Mouse (Mus musculus): ENCODE results near the gene Baz2b. TPM values are rescaled to one million over a fixed set of nuclear protein-coding genes. Genes with fewer than 3 reads are reported as not detected.
A peak's percentile ranks its signal among the peaks of the same experiment; 100 is the strongest.

Baz2b gene
- polyA plus RNA-seq, 1 experiment from 2014 or later = 38.1 TPM

DNA sequence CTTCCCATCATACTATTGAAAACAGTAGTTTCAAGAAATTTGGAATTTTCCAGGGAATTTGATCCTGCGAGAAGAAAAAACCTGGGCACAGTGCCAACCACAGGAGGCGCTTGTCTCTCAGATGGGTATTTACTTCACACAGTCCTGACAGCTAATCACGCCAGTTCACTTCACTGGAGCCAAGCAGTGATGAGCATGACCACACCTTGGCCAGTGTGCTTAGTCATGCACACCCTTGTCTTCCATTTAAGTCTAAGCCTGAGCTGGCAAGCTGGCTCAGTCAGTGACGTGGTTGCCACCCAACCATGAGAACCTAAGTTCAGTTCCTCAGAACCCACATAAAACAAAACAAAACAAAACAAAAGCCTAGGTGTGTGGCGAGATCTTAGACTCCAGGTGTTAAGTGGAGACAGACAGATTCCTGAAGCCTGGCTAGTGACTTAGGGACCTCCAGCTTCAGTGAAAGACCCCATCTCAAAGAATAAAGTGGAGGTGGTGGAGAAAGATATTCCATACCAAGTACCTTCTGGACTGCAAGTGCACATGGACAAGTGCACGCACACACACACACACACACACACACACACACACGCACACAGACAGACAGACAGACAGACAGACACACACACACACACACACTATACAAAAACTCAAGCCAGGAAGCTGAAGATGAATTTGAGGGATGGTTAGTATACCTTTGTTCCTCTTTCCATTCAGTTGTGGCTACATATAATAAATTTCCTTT lies 37.7 kb downstream of the Baz2b start:
- POLR2A ChIA-PET = interaction anchor here (0.8 to 1.0 kb wide), 2 partner anchors 46 to 54 kb away, joined by 3 to 4 read pairs; no protein-coding TSS in a partner anchor
- peak; percentile 47 for TF ChIP-seq CTCF (IDR thresholded peaks at IDR 0.05)
- in situ Hi-C loops (cut with MboI; ENCODE audit: low pct_unique_long_range_greater_than_20kb) = no loop called here
- H3K27me3 ChIP-seq = no peaks in the 10 kb centered on the region
- CTCF ChIA-PET = interaction anchor here (1.0 to 1.6 kb wide), 2 partner anchors 8 to 31 kb away, joined by 3 read pairs; no protein-coding TSS in a partner anchor
- ATAC-seq (peak; percentile 72), DNase-seq (ENCODE audit: low read depth, low spot score) (peak; percentile 80)

DNA sequence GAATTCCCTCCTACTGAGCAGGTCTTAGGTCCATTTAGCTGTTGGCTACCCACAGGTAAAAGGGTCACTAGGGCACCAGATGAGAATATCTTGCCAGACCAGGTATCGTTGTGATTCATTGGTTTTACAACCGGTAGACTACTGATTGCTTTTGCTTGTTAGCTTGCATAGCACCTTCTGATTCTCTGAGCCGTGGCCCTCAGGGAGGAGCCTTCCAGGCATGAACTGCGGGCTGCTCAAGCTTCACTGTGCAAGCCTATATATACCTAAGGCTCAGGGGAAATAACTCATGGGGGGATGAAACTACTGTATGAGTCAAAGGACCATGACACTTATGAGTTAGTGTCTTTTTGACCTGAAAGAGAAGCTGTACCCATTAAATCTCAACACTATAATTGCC lies 42.8 kb downstream of the Baz2b start:
- ChIA-PET POLR2A (interaction anchor here (0.7 kb wide), 1 partner anchor 60 kb away, joined by 3 read pairs; no protein-coding TSS in a partner anchor), CTCF (interaction anchor here (1.1 kb wide), 1 partner anchor 10 kb away, joined by 3 read pairs; no protein-coding TSS in a partner anchor)
- DNase-seq (ENCODE audit: low read depth, low spot score) (no peak), ATAC-seq (no peak)
- no peak for TF ChIP-seq CTCF (IDR thresholded peaks at IDR 0.05)
- in situ Hi-C loops (cut with MboI; ENCODE audit: low pct_unique_long_range_greater_than_20kb) = loop anchor here (5.0 kb wide), 1 partner anchor 40 kb away; no protein-coding TSS in a partner anchor
- no peaks in the 10 kb centered on the region for H3K27me3 ChIP-seq

DNA sequence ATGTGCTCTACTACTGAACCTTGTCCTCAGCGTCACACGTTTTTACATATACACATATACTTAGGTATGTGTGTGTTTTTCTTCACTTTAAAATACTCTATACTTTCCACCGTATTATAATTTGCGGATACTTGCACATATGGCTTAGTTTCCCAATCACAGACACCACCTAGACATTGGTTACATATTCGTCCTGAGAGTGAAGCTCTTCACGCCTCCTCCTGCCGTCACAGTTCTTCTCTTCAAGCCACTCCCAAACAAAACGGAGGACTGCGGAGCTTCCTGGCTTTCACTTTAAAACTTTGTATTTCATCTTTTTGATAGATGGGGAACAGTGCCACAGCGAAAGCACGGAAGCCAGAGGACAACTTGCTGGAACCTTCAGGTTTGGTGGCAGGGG lies 44.0 kb downstream of the Baz2b start:
- H3K27me3 ChIP-seq = no peaks in the 10 kb centered on the region
- no peak for TF ChIP-seq CTCF (IDR thresholded peaks at IDR 0.05)
- ATAC-seq (no peak), DNase-seq (ENCODE audit: low read depth, low spot score) (no peak)
- ChIA-PET CTCF (no interaction called here), POLR2A (no interaction called here)
- in situ Hi-C loops (cut with MboI; ENCODE audit: low pct_unique_long_range_greater_than_20kb) = loop anchor here (5.0 kb wide), 1 partner anchor 38 kb away; no protein-coding TSS in a partner anchor

DNA sequence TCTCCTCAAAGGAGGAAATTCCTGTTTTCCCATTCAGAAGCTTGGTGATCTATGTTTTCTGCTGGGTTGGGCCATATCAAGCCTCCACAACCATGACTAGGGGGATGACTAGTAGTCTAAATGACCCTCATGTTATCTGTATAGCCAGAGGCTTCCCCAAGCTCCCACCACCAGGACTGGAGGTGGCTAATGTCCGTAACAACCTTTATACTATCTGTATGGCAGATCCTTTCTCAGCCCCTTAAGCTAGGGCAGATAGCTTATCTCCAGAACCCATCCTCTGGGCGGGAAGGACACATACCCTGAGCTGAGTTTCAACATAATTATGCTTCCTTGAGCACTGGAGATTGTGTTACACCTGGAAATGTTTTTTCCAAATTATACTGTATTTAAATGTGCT lies 45.9 kb downstream of the Baz2b start:
- ChIA-PET POLR2A (no interaction called here), CTCF (interaction anchor here (1.0 to 1.1 kb wide), 2 partner anchors 9 to 14 kb away, joined by 3 read pairs; no protein-coding TSS in a partner anchor)
- in situ Hi-C loops (cut with MboI; ENCODE audit: low pct_unique_long_range_greater_than_20kb) = no loop called here
- H3K27me3 ChIP-seq = no peaks in the 10 kb centered on the region
- no peak for TF ChIP-seq CTCF (IDR thresholded peaks at IDR 0.05)
- no peak for DNase-seq (ENCODE audit: low read depth, low spot score)
- no peak for ATAC-seq

DNA sequence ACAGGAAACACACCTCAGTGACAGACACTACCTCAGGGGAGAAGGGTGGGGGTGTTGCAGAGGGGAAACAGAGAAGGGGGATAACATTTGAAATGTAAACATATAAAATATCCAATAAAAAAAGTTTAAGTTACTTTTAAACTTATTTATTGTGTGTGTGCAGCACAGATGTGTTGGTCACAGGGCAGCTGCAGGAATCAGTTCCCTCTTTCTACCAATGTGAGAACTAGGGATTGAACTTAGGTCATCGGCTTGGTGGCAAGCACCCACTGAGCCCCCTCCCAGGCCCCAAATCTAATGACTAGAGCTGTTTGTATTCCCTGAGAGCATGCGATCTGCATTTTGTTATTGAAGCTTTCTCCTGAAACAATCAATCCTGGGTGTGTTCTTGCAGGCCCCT lies 57.2 kb downstream of the Baz2b start:
- DNase-seq (ENCODE audit: low read depth, low spot score) = no peak
- ChIA-PET CTCF (no interaction called here), POLR2A (no interaction called here)
- no peak for ATAC-seq
- no peaks in the 10 kb centered on the region for H3K27me3 ChIP-seq
- in situ Hi-C loops (cut with MboI; ENCODE audit: low pct_unique_long_range_greater_than_20kb) = no loop called here
- TF ChIP-seq CTCF (IDR thresholded peaks at IDR 0.05) = no peak

DNA sequence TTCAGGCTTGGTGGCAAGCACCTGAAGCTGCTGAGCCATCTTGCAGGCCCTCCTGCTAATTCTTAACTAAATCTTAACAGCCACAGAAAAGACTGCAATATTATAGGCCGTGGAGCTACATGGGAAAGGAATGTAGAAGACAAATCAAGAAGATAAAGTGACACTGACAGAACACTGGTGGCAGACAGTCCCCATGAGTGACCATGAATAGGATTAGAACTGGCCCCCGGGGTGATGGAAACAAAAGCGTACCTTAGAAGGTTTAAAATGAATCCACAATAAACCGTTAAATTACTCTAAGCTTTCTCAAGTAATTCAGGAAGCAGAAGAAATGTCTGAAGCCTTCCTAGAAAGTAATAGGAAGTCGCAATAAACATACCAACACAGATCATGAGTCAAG lies 61.0 kb downstream of the Baz2b start:
- ChIA-PET POLR2A (no interaction called here), CTCF (interaction anchor here (1.0 kb wide), 1 partner anchor 13 kb away, joined by 3 read pairs; no protein-coding TSS in a partner anchor)
- DNase-seq (ENCODE audit: low read depth, low spot score) (no peak), ATAC-seq (no peak)
- H3K27me3 ChIP-seq = no peaks in the 10 kb centered on the region
- no peak for TF ChIP-seq CTCF (IDR thresholded peaks at IDR 0.05)
- in situ Hi-C loops (cut with MboI; ENCODE audit: low pct_unique_long_range_greater_than_20kb) = no loop called here

DNA sequence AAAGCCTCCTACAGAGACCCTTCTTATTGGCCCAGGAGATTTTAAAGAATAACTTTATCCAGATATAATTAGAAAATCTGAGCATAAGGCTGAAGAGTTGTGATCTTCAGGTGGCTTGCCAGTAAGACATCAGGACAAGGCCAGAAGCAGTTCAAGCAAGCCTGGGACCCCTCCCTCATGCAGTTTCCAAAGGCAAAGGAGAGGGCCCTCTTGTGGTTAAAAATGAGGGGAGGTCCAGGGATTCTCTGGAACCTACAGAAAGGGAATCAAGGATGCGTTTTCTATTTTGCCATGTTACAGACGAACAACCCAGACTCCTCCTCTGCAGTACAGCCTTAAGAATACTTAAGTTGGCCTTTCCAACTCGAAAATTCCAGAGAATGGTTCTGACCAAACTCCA lies 62.2 kb downstream of the Baz2b start:
- peak; percentile 20 for TF ChIP-seq CTCF (IDR thresholded peaks at IDR 0.05)
- ChIA-PET CTCF (interaction anchor here (1.0 kb wide), 1 partner anchor 15 kb away, joined by 4 read pairs; no protein-coding TSS in a partner anchor), POLR2A (no interaction called here)
- no peaks in the 10 kb centered on the region for H3K27me3 ChIP-seq
- DNase-seq (ENCODE audit: low read depth, low spot score) (no peak), ATAC-seq (no peak)
- in situ Hi-C loops (cut with MboI; ENCODE audit: low pct_unique_long_range_greater_than_20kb) = no loop called here

DNA sequence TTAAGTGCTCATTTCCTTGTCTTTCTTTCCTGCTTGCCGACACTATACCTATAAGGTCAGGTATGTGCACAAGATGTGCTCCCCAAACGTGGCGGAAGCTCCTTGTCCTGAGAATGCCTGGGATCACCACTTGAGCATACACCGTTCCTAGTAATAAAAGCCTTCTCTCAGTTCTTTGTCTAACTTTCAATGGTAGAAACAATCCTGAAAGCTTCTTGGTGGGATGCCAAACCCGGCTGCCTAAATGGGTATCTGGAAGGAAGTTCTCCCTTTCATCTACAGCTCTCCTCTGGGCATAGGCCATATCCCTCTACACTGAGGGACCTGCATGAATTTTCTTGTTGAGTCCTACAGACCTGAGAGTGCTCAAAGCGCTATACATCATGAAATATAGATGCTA lies 63.9 kb downstream of the Baz2b start:
- POLR2A ChIA-PET = no interaction called here
- no peak for DNase-seq (ENCODE audit: low read depth, low spot score)
- CTCF ChIA-PET = no interaction called here
- in situ Hi-C loops (cut with MboI; ENCODE audit: low pct_unique_long_range_greater_than_20kb) = no loop called here
- no peaks in the 10 kb centered on the region for H3K27me3 ChIP-seq
- TF ChIP-seq CTCF (IDR thresholded peaks at IDR 0.05) = no peak
- no peak for ATAC-seq

DNA sequence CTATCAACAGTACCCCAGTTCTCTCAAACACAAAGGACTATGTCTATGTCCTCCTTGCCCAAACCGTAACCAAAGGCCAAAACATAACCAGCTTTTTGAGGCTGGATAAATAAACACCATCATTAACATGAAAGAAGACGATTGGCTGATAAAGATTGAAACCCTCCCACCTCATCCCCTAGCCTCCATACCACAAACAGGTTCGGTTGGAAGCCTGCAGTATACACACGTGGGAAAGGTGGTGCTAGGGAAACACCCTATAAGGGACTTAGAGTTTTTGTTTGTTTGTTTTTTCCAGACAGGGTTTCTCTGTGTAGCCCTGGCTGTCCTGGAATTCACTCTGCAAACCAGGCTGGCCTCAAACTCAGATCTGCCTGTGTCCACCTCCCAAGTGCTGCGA lies 66.3 kb downstream of the Baz2b start:
- CTCF ChIA-PET = no interaction called here

DNA sequence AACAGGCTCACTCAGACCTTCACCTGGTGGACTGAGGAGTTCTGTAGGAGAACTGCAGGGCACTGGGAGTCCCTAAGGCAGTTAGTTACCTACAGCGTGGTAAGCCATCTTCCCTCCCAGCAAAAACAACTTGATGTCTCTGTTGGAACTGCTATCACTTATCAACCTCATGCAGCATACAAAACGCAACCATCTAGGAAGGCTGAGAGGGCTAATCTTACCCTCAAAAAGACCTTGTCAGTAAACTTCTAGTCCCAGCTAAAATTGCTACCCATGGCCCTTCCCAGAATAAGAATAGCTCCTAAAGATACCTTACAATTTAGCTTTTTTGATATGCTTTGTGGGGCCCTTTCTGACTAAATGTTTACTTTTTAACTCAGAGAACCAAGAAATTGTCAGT lies 67.4 kb downstream of the Baz2b start:
- no peak for TF ChIP-seq CTCF (IDR thresholded peaks at IDR 0.05)
- POLR2A ChIA-PET = no interaction called here
- CTCF ChIA-PET = no interaction called here
- in situ Hi-C loops (cut with MboI; ENCODE audit: low pct_unique_long_range_greater_than_20kb) = no loop called here
- no peak for DNase-seq (ENCODE audit: low read depth, low spot score)
- no peaks in the 10 kb centered on the region for H3K27me3 ChIP-seq
- no peak for ATAC-seq

More for the DNA sequence above, 66.3 kb downstream of the Baz2b start:
- in situ Hi-C loops (cut with MboI; ENCODE audit: low pct_unique_long_range_greater_than_20kb) = no loop called here
- H3K27me3 ChIP-seq = no peaks in the 10 kb centered on the region
- DNase-seq (ENCODE audit: low read depth, low spot score) (no peak), ATAC-seq (no peak)
- TF ChIP-seq CTCF (IDR thresholded peaks at IDR 0.05) = no peak
- POLR2A ChIA-PET = no interaction called here

DNA sequence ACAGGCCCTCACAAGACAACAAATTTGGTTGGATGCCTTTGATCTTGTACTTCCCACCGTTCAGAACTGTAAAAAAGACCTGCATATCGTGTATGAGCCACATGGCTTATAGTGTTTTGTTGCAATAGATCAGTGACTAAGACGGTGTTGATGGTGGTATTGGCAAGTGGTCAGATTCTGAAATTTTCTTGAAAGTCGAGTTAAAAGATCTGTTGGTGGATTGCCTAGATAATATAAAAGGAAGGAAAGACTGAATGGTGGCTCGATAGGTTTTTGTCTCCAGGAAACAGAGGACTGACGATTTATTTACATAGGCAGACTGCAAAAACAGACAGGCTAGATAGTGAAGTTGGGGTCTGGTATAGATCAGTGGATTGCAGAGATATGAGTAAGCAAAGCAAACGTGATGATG lies 70.9 kb downstream of the Baz2b start:
- in situ Hi-C loops (cut with MboI; ENCODE audit: low pct_unique_long_range_greater_than_20kb) = no loop called here
- CTCF ChIA-PET = no interaction called here
- no peak for TF ChIP-seq CTCF (IDR thresholded peaks at IDR 0.05)
- ATAC-seq (no peak), DNase-seq (ENCODE audit: low read depth, low spot score) (no peak)
- H3K27me3 ChIP-seq = no peaks in the 10 kb centered on the region
- POLR2A ChIA-PET = no interaction called here

All from Patski (cell line).